Mouse (Mus musculus) liver, embryonic 14.5 days (tissue): ENCODE results near the gene Ltn1. TPM values are rescaled to one million over a fixed set of nuclear protein-coding genes. Genes with fewer than 3 reads are reported as not detected.

ENCODE experiments used
- ATAC-seq: fragments of 200-750 bp; cut with Nextera tagmentation; 2 replicates; pipeline ENCODE4 v1.8.0; 2017; ENCODE audit warnings: moderate number of reproducible peaks, mild to moderate bottlenecking, moderate library complexity; ENCODE audit not compliant: insufficient read depth
- DNase-seq, 3 experiments: peaks; one replicate each; pipeline ENCODE4 v3.0.0-alpha.2; 2012 to 2013; ENCODE audit warnings: low read depth in 3 of 3, low spot score in 3 of 3
- H3K27ac ChIP-seq: fragments of 300-500 bp; sonication (generic); 2 replicates; pipeline ENCODE4 v1.5.1; 2014; ENCODE audit warnings: moderate library complexity, mild to moderate bottlenecking, control low read depth, inconsistent platforms
- H3K27me3 ChIP-seq: fragments of 300-500 bp; sonication (generic); 2 replicates; pipeline ENCODE4 v1.6.1; 2014; ENCODE audit warnings: mild to moderate bottlenecking, low read length, moderate library complexity; ENCODE audit not compliant: control insufficient read depth, insufficient read depth
- H3K36me3 ChIP-seq: fragments of 300-500 bp; sonication (generic); replicated peaks from 2 replicates; pipeline ENCODE4 v1.6.1; 2014; ENCODE audit warnings: low read depth; ENCODE audit not compliant: control insufficient read depth, insufficient read depth
- H3K4me1 ChIP-seq, 2 experiments: fragments of 200-500 bp in 1 of 2; fragments of 300-500 bp in 1 of 2; sonication (generic) in 1 of 2; replicated peaks; 2 replicates each; pipeline ENCODE4 v1.6.1; 2012 to 2014; ENCODE audit warnings: antibody characterized with exemption in 1 of 2, inconsistent platforms in 1 of 2, low read length in 1 of 2; ENCODE audit not compliant: control insufficient read depth in 2 of 2, insufficient read depth in 2 of 2
- H3K4me2 ChIP-seq: fragments of 300-500 bp; sonication (generic); 2 replicates; pipeline ENCODE4 v1.6.1; 2014; ENCODE audit warnings: low read depth, mild to moderate bottlenecking, control low read depth, moderate library complexity
- H3K4me3 ChIP-seq, 2 experiments: fragments of 200-500 bp in 1 of 2; fragments of 300-500 bp in 1 of 2; sonication (generic) in 1 of 2; 2 replicates each; pipeline ENCODE4 v1.5.1; 2012 to 2014; ENCODE audit warnings: low read depth in 2 of 2, low read length in 2 of 2, mild to moderate bottlenecking in 2 of 2, control low read depth in 1 of 2, inconsistent platforms in 1 of 2, moderate library complexity in 1 of 2; ENCODE audit not compliant: insufficient read depth in 1 of 2
- H3K9ac ChIP-seq: fragments of 300-500 bp; sonication (generic); replicated peaks from 2 replicates; pipeline ENCODE4 v1.6.1; 2014; ENCODE audit warnings: mild to moderate bottlenecking, control low read depth, moderate library complexity
- H3K9me3 ChIP-seq: fragments of 300-500 bp; sonication (generic); 2 replicates; pipeline ENCODE4 v1.6.1; 2016; ENCODE audit warnings: low read length, mixed read lengths; ENCODE audit not compliant: control insufficient read depth
- CTCF ChIP-seq: IDR thresholded peaks from 2 replicates; pipeline ENCODE4 v1.5.1; 2016; ENCODE audit warnings: antibody characterized with exemption, low read depth, control low read depth
- EP300 ChIP-seq: IDR thresholded peaks from 2 replicates; pipeline ENCODE4 v1.6.1; 2016; ENCODE audit warnings: antibody characterized with exemption, low read depth
- WGBS: fragments of 180-500 bp; shearing (Covaris S2); extraction: QIAGEN DNeasy Blood & Tissue Kit; methylation state at CpG from one replicate; pipeline ENCODE4 v1.1.7; 2014; ENCODE audit not compliant: insufficient replicate concordance; 5-methylcytosine and 5-hydroxymethylcytosine counted together
- polyA plus RNA-seq, 2 experiments: library from polyadenylated mRNA; depleted of rRNA in 1 of 2; stranded (reverse) in 1 of 2; unstranded in 1 of 2; fragments of >200 nt; fragmentation: Nextera tagmentation in 1 of 2; extraction: Ambion mirVana in 1 of 2; gene quantifications; 2 replicates each; pipeline versions ENCODE4 v1.2.1 to v1.2.3; 2012 to 2014

Ltn1 gene
- polyA plus RNA-seq, 2 experiments, result 4.6 to 11.0 TPM

- WGBS, result 90% methylated on average over 21 of the region's 21 CpGs
Measured at GRCm38 (mm10) chr16:87437096-87437495, 4.7 kb upstream of the Ltn1 start.

DNA sequence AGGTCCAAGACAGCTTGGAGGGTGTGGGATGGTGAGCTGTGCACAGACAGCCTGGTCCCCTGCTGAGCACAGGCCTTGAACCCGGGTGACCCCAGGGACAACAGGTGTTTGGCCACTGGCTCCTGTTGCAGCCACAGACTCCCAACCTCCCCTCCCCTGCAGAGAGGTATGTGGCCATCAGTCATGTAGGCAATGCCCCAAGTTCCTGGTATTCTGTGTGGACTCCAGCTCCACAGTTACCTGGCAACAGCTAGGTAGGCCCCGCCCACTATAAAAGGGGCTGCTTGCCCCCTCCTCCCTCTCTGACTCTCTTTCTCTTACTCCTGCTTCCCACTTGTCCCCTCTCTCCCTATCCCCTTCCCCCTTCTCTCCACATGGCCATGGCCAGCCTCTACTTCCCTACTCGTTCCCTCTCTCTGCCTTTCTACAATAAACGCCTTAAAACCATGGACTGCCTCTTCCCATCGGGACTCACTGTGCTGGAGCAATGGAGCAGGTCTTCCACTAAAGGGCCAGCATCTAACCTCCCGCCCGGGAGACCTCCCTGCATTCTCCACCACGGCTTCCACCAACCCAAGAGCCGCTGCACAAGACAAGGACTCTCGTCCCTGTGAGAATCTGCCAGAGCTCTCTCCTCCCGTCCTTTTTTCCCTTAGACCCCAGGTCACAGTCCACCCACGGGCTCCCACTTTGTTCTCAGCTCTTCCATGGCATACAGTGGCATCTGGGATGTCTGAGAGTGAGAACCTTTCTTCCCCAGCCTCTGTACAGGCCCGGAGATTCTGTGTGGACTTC is 3.2 kb upstream of the Ltn1 start:
- H3K9me3 ChIP-seq, result no peaks in the 10 kb centered on the region
- ATAC-seq (no peak), DNase-seq (no peak)
- 72% methylated on average over 13 of the region's 13 CpGs for WGBS
- no peak overlapping the region for H3K27ac ChIP-seq
- no peaks in the 10 kb centered on the region for H3K27me3 ChIP-seq
- H3K9ac ChIP-seq, result no peak overlapping the region
- H3K36me3 ChIP-seq, result no peaks in the 10 kb centered on the region
- TF ChIP-seq CTCF (no peak), EP300 (no peak)
- H3K4me1 ChIP-seq, result peaks cover 8 to 10% of the 10 kb centered on the region in 2 experiments
- no peak overlapping the region for H3K4me3 ChIP-seq
- H3K4me2 ChIP-seq, result no peak overlapping the region

More at GRCm38 (mm10) chr16:87437096-87437495, 4.7 kb upstream of the Ltn1 start:
- no peak for DNase-seq
- no peaks in the 10 kb centered on the region for H3K27me3 ChIP-seq
- H3K4me3 ChIP-seq, result no peak overlapping the region
- H3K27ac ChIP-seq, result no peak overlapping the region
- TF ChIP-seq EP300, result no peak
- no peaks in the 10 kb centered on the region for H3K9me3 ChIP-seq
- no peak overlapping the region for H3K9ac ChIP-seq
- no peak for ATAC-seq
- no peaks in the 10 kb centered on the region for H3K36me3 ChIP-seq
- H3K4me1 ChIP-seq, result peaks cover 13 to 14% of the 10 kb centered on the region in 2 experiments
- no peak overlapping the region for H3K4me2 ChIP-seq

DNA sequence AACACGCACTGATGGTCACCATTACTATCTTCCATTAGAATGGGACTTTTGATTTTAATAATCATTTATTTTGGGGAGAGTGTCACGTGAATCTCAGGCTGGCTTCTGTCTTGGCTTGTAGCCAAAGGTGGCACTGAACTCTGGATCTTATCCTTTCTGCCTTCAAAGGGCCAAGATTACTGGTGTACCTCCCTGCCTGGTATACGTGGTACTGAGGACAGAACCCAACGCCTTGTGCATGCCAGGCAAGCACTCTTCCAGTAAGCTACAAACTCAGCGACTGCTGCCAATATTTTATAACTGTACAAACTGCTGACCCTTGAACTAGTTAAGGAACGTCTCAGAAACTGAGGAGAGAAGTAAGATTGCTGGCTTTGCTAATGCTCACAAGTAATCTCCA is 2.5 kb upstream of the Ltn1 start:
- DNase-seq (no peak), ATAC-seq (no peak)
- Histone ChIP-seq H3K4me2 (no peak overlapping the region), H3K27me3 (no peaks in the 10 kb centered on the region), H3K4me1 (peaks cover 8 to 10% of the 10 kb centered on the region in 2 experiments), H3K4me3 (no peak overlapping the region), H3K36me3 (no peaks in the 10 kb centered on the region), H3K9me3 (no peaks in the 10 kb centered on the region), H3K27ac (no peak overlapping the region), H3K9ac (no peak overlapping the region)
- TF ChIP-seq CTCF, result no peak
- no peak for TF ChIP-seq EP300
- 78% methylated on average over 6 of the region's 6 CpGs for WGBS

GRCm38 (mm10) chr16:87434266-87434665 is 1.9 kb upstream of the Ltn1 start:
- H3K9ac ChIP-seq, result no peak overlapping the region
- DNase-seq (no peak), ATAC-seq (no peak)
- no peak overlapping the region for H3K4me2 ChIP-seq
- H3K9me3 ChIP-seq, result no peaks in the 10 kb centered on the region
- H3K36me3 ChIP-seq, result no peaks in the 10 kb centered on the region
- no peaks in the 10 kb centered on the region for H3K27me3 ChIP-seq
- WGBS, result 88% methylated on average over 7 of the region's 7 CpGs
- H3K4me3 ChIP-seq, result no peak overlapping the region
- H3K4me1 ChIP-seq, result peaks cover 4 to 6% of the 10 kb centered on the region in 2 experiments
- TF ChIP-seq EP300, result no peak
- H3K27ac ChIP-seq, result no peak overlapping the region

GRCm38 (mm10) chr16:87427516-87427915 is 4.9 kb downstream of the Ltn1 start:
- no peak for ATAC-seq
- DNase-seq, result no peak
- 87% methylated on average over 8 of the region's 8 CpGs for WGBS
- H3K9ac ChIP-seq, result no peak overlapping the region
- H3K27ac ChIP-seq, result no peak overlapping the region
- TF ChIP-seq CTCF (no peak), EP300 (no peak)
- no peak overlapping the region for H3K4me3 ChIP-seq
- H3K4me2 ChIP-seq, result no peak overlapping the region
- H3K9me3 ChIP-seq, result no peaks in the 10 kb centered on the region
- H3K36me3 ChIP-seq, result peaks cover 37% of the 10 kb centered on the region
- no peaks in the 10 kb centered on the region for H3K27me3 ChIP-seq
- H3K4me1 ChIP-seq, result peaks cover 1 to 2% of the 10 kb centered on the region in 2 experiments; a peak in 2 of 4 replicates
